Mouse (Mus musculus) layer of hippocampus, postnatal 14 days (tissue): ENCODE data around the gene Msl1. TPM values are rescaled to one million over a fixed set of nuclear protein-coding genes. Genes with fewer than 3 reads are reported as not detected.

ENCODE experiments used
- DNase-seq, 2 experiments: peaks; one replicate each; pipeline ENCODE4 v3.0.0; 2021 to 2022; ENCODE audit warnings: low spot score in 2 of 2, mixed read lengths in 1 of 2
- long read RNA-seq, 2 experiments: library from polyadenylated mRNA; stranded (forward); transcript quantifications; one replicate each; pipeline ENCODE4 v2.0.0; 2021
- total RNA-seq, 2 experiments: library from RNA; stranded (reverse); gene quantifications; 2 replicates each; pipeline ENCODE4 v1.2.3; 2021

Msl1 gene
- 100 to 1,000 TPM; 149 to 161 TPM for total RNA-seq
- long read RNA-seq, experiment 1, full-length matches to known transcripts, result 9 of 13 reads
- long read RNA-seq, experiment 1, partial matches to known transcripts, result 0 of 13 reads
- long read RNA-seq, experiment 1, other reads (novel, unspliced or antisense), result 4 of 13 reads
- long read RNA-seq, experiment 2, full-length matches to known transcripts, result 14 of 29 reads
- long read RNA-seq, experiment 2, partial matches to known transcripts, result 14 of 29 reads
- long read RNA-seq, experiment 2, other reads (novel, unspliced or antisense), result 1 of 29 reads

GRCm38 (mm10) chr11:98795015-98795713 is at the start of gene Msl1:
Msl1 (plus strand) TSS chr11:98795516.
- DNase-seq, result peak; percentile 88 to 91

GRCm38 (mm10) chr11:98745932-98746853 is 49.1 kb upstream of the Msl1 start:
- no peak for DNase-seq

- DNase-seq, result peak; percentile 83 to 96
Observed at GRCm38 (mm10) chr11:98746855-98747693, 48.2 kb upstream of the Msl1 start.

GRCm38 (mm10) chr11:98747804-98748505 is 47.4 kb upstream of the Msl1 start:
- no peak for DNase-seq

GRCm38 (mm10) chr11:98748506-98749416 is 46.6 kb upstream of the Msl1 start:
- no peak for DNase-seq

- no peak for DNase-seq
Observed at GRCm38 (mm10) chr11:98749716-98750115, 45.6 kb upstream of the Msl1 start.

- peak; percentile 76 to 91 for DNase-seq
Observed at GRCm38 (mm10) chr11:98750351-98751201, 44.7 kb upstream of the Msl1 start.

- no peak for DNase-seq
Observed at GRCm38 (mm10) chr11:98751221-98751782, 44.0 kb upstream of the Msl1 start.

GRCm38 (mm10) chr11:98752562-98753140 is 42.7 kb upstream of the Msl1 start:
- DNase-seq, result no peak

GRCm38 (mm10) chr11:98753264-98753663 is 42.1 kb upstream of the Msl1 start:
- DNase-seq, result no peak

GRCm38 (mm10) chr11:98754151-98754620 is 41.1 kb upstream of the Msl1 start:
- DNase-seq, result no peak

GRCm38 (mm10) chr11:98754621-98755181 is 40.6 kb upstream of the Msl1 start:
- DNase-seq, result no peak

- no peak for DNase-seq
Observed at GRCm38 (mm10) chr11:98755726-98756380, 39.5 kb upstream of the Msl1 start.

- no peak for DNase-seq
Observed at GRCm38 (mm10) chr11:98756711-98757110, 38.6 kb upstream of the Msl1 start.

GRCm38 (mm10) chr11:98761939-98762338 is 33.4 kb upstream of the Msl1 start:
- DNase-seq, result no peak

- no peak for DNase-seq
Observed at GRCm38 (mm10) chr11:98762756-98763501, 32.4 kb upstream of the Msl1 start.
